Mouse (Mus musculus) C2C12 (cell line): ENCODE results near the gene Dnlz. TPM values are rescaled to one million over a fixed set of nuclear protein-coding genes. Genes with fewer than 3 reads are reported as not detected.

Source experiments
- H3K27me3 ChIP-seq: one replicate; pipeline ENCODE4 v1.6.1; 2011; ENCODE audit not compliant: control insufficient read depth, insufficient read depth, insufficient read length
- H3K36me3 ChIP-seq: one replicate; pipeline ENCODE4 v1.6.1; 2011; ENCODE audit not compliant: control insufficient read depth, insufficient read depth
- H3K4me3 ChIP-seq: one replicate; pipeline ENCODE4 v1.5.1; 2011; ENCODE audit warnings: mild to moderate bottlenecking, control low read depth; ENCODE audit not compliant: poor library complexity, insufficient read depth, severe bottlenecking
- H3K79me2 ChIP-seq: one replicate; pipeline ENCODE4 v1.6.1; 2011; ENCODE audit not compliant: control insufficient read depth, insufficient read depth
- H3K79me3 ChIP-seq: one replicate; pipeline ENCODE4 v1.6.1; 2011; ENCODE audit warnings: low read depth, control low read depth
- H3ac ChIP-seq: one replicate; pipeline ENCODE3; 2011; ENCODE audit warnings: low read depth; ENCODE audit not compliant: control insufficient read depth, insufficient read length
- CEBPB ChIP-seq: IDR thresholded peaks from one replicate; pipeline ENCODE4 v1.6.1; 2011; ENCODE audit warnings: low read depth, mild to moderate bottlenecking, control low read depth, moderate library complexity
- CTCF ChIP-seq: IDR thresholded peaks from one replicate; pipeline ENCODE4 v1.5.1; 2011; ENCODE audit not compliant: control insufficient read depth, insufficient read depth, insufficient read length
- FOSL1 ChIP-seq: IDR thresholded peaks from one replicate; pipeline ENCODE4 v1.8.0; 2011; ENCODE audit warnings: mild to moderate bottlenecking, low read length; ENCODE audit not compliant: poor library complexity, insufficient read depth, severe bottlenecking
- MAX ChIP-seq: IDR thresholded peaks from one replicate; pipeline ENCODE4 v1.6.1; 2011; ENCODE audit warnings: mild to moderate bottlenecking, control low read depth
- MYOD1 ChIP-seq: IDR thresholded peaks from one replicate; pipeline ENCODE4 v1.6.1; 2011; ENCODE audit warnings: low read depth; ENCODE audit not compliant: control insufficient read depth, insufficient read length
- MYOG ChIP-seq: IDR thresholded peaks from one replicate; pipeline ENCODE4 v1.6.1; 2011; ENCODE audit not compliant: control insufficient read depth, insufficient read length; ENCODE audit errors: extremely low read depth
- USF1 ChIP-seq: IDR thresholded peaks from one replicate; pipeline ENCODE4 v1.6.1; 2011; ENCODE audit warnings: low read depth, mild to moderate bottlenecking, control low read depth, moderate library complexity
- polyA plus RNA-seq: library from polyadenylated mRNA; unstranded; fragments of >200 nt; fragmentation: generic; extraction: Trizol; gene quantifications from one replicate; pipeline ENCODE4 v1.2.1, GENCODE M21; 2012; ENCODE audit warnings: missing spikeins

Dnlz gene
- polyA plus RNA-seq, 1 experiment = 35.6 TPM

- TF ChIP-seq USF1 (peak; percentile 4), MYOD1 (peak; percentile 66), MAX (no peak)
- Histone ChIP-seq H3ac (no peak overlapping the region), H3K4me3 (no peak overlapping the region), H3K79me2 (no peaks in the 10 kb centered on the region), H3K36me3 (peaks cover 12% of the 10 kb centered on the region), H3K27me3 (no peaks in the 10 kb centered on the region), H3K79me3 (no peaks in the 10 kb centered on the region)
Measured at GRCm38 (mm10) chr2:26342044-26342443, 9.9 kb downstream of the Dnlz start.

DNA sequence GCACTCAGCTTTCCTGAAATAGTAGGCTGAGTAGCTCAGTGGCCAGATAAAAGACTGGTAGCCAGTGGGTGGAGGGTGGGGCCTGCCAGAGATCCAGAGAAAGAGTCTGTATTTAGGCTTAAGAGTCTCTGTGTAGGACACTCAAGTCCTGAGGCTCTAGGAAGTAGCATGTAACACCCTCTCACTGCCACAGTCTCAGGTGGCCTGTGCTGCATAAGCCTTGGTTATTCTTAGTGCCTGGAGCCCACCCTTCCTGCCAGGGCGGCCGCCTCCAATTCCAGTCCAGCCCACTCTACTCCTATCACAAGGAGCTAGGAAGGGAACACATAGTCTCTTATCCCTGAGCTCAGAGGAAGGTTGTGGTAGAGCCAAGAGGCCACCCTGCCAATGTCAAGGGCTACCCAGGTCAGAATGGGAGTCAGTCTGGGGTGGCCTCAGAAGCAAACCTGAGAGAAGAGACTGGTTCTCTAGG lies 10.4 kb downstream of the Dnlz start:
- Histone ChIP-seq H3K79me2 (no peaks in the 10 kb centered on the region), H3K4me3 (no peak overlapping the region), H3K27me3 (no peaks in the 10 kb centered on the region), H3K79me3 (no peaks in the 10 kb centered on the region), H3K36me3 (peaks cover 12% of the 10 kb centered on the region), H3ac (no peak overlapping the region)
- TF ChIP-seq MYOD1 (no peak), FOSL1 (no peak), MYOG (no peak), USF1 (no peak), CEBPB (no peak), MAX (no peak), CTCF (no peak)

- H3ac ChIP-seq = no peak overlapping the region
- no peaks in the 10 kb centered on the region for H3K79me2 ChIP-seq
- no peaks in the 10 kb centered on the region for H3K27me3 ChIP-seq
- no peak overlapping the region for H3K4me3 ChIP-seq
- peaks cover 3% of the 10 kb centered on the region for H3K36me3 ChIP-seq
- no peaks in the 10 kb centered on the region for H3K79me3 ChIP-seq
- TF ChIP-seq FOSL1 = no peak
Measured at GRCm38 (mm10) chr2:26339204-26339551, 12.7 kb downstream of the Dnlz start.

GRCm38 (mm10) chr2:26338302-26339203 lies 13.4 kb downstream of the Dnlz start:
- Histone ChIP-seq H3K27me3 (no peaks in the 10 kb centered on the region), H3K79me2 (no peaks in the 10 kb centered on the region), H3ac (no peak overlapping the region), H3K36me3 (peaks cover 3% of the 10 kb centered on the region), H3K79me3 (no peaks in the 10 kb centered on the region), H3K4me3 (no peak overlapping the region)
- TF ChIP-seq CEBPB = no peak
- TF ChIP-seq FOSL1 = no peak

DNA sequence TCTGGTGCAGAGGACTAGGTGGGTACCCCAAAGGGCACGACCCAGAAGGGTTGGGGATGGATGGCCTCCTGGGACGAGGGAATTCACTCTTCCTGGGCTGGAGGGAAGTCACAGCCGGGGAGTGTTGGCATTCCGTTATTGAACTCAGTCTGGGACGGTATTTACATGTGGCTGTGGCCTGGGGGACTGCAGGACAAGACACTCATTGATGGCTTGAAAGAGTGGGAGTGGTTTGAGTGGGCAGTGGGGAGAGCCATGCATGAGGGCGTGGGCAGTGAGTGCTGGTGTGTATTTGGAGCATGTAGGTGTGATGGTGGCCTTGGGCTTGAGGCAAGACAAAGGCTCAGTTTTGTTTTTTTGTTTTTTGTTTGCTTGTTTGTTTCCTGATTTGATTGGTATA lies 21.2 kb downstream of the Dnlz start:
- H3K79me3 ChIP-seq = no peaks in the 10 kb centered on the region
- H3K4me3 ChIP-seq = no peak overlapping the region
- TF ChIP-seq MAX (no peak), MYOD1 (no peak), CEBPB (no peak), FOSL1 (no peak), CTCF (no peak), MYOG (no peak), USF1 (no peak)
- H3K79me2 ChIP-seq = no peaks in the 10 kb centered on the region
- H3K27me3 ChIP-seq = no peaks in the 10 kb centered on the region
- no peak overlapping the region for H3ac ChIP-seq
- H3K36me3 ChIP-seq = peaks cover 28% of the 10 kb centered on the region

DNA sequence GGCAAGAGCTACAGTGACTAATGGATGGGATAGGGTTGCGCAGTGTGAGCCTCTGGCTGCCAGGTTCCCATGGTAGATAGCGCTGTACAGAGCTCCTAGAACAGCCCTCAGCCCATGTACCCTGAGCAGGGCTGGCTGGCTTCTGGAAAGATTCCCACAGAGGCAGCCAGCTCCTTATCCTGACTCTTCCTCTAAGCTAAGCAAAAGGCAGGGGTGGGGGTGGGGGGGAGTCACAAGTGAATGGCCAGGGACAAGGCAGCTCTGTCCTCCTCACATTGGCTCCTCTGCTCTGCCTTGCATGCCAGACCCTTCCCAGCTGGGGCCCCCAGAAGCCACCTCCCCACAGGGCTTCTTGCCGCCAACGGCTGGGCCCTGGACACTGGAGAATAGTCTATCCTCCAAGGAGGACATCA lies 21.8 kb downstream of the Dnlz start:
- TF ChIP-seq CEBPB (no peak), CTCF (no peak), MAX (no peak), USF1 (no peak), MYOD1 (no peak)
- peaks cover 32% of the 10 kb centered on the region for H3K36me3 ChIP-seq
- H3K79me2 ChIP-seq = no peaks in the 10 kb centered on the region

More for the DNA sequence above, 21.8 kb downstream of the Dnlz start:
- H3K27me3 ChIP-seq = no peaks in the 10 kb centered on the region
- no peaks in the 10 kb centered on the region for H3K79me3 ChIP-seq
- no peak overlapping the region for H3ac ChIP-seq
- peak overlapping the region; percentile 2 for H3K4me3 ChIP-seq
